Mouse (Mus musculus) liver, postnatal 0 days (tissue): ENCODE measurements around the gene Slc11a1. TPM values are rescaled to one million over a fixed set of nuclear protein-coding genes. Genes with fewer than 3 reads are reported as not detected.
A peak's percentile ranks its signal among the peaks of the same experiment; 100 is the strongest.
"Not testable (repeated sequence)": the region's sequence is repeated elsewhere in the genome, so short reads cannot be mapped to it uniquely, and the experiment has no call there.

Experiments
- ATAC-seq: fragments of 200-750 bp; cut with Nextera tagmentation; 2 replicates; pipeline ENCODE4 v1.8.0; 2017; ENCODE audit warnings: mild to moderate bottlenecking, moderate library complexity
- DNase-seq: peaks from one replicate; pipeline ENCODE4 v3.0.0-alpha.2; 2016
- H3K27ac ChIP-seq: fragments of 300-500 bp; sonication (generic); 2 replicates; pipeline ENCODE4 v1.5.1; 2014; ENCODE audit warnings: antibody characterized with exemption, moderate library complexity, mild to moderate bottlenecking, low read depth
- H3K27me3 ChIP-seq: fragments of 300-500 bp; sonication (generic); 2 replicates; pipeline ENCODE4 v1.6.1; 2014; ENCODE audit warnings: low read length, control low read depth, mixed read lengths; ENCODE audit not compliant: insufficient read depth
- H3K36me3 ChIP-seq: fragments of 300-500 bp; sonication (generic); replicated peaks from 2 replicates; pipeline ENCODE4 v1.6.1; 2014; ENCODE audit warnings: mild to moderate bottlenecking, control low read depth, low read length, moderate library complexity, mixed read lengths; ENCODE audit not compliant: insufficient read depth
- H3K4me1 ChIP-seq: fragments of 300-500 bp; sonication (generic); 2 replicates; pipeline ENCODE4 v1.6.1; 2014; ENCODE audit warnings: antibody characterized with exemption, mild to moderate bottlenecking, control low read depth; ENCODE audit not compliant: insufficient read depth
- H3K4me2 ChIP-seq: fragments of 300-500 bp; sonication (generic); 2 replicates; pipeline ENCODE4 v1.6.1; 2014; ENCODE audit warnings: low read depth, mild to moderate bottlenecking, low read length, moderate library complexity, mixed read lengths
- H3K4me3 ChIP-seq: fragments of 300-500 bp; sonication (generic); 2 replicates; pipeline ENCODE4 v1.5.1; 2014; ENCODE audit warnings: low read depth, low read length
- H3K9ac ChIP-seq: fragments of 300-500 bp; sonication (generic); replicated peaks from 2 replicates; pipeline ENCODE4 v1.6.1; 2014; ENCODE audit warnings: mild to moderate bottlenecking, moderate library complexity
- H3K9me3 ChIP-seq: fragments of 300-500 bp; sonication (generic); 2 replicates; pipeline ENCODE4 v1.6.1; 2016; ENCODE audit warnings: mild to moderate bottlenecking, control low read depth, low read length, mixed read lengths
- CTCF ChIP-seq: sonication (generic); IDR thresholded peaks from 2 replicates; pipeline ENCODE4 v1.5.1; 2016; ENCODE audit warnings: antibody characterized with exemption, low read depth
- EP300 ChIP-seq: IDR thresholded peaks from 2 replicates; pipeline ENCODE4 v1.6.1; 2016; ENCODE audit warnings: antibody characterized with exemption, low read depth, mild to moderate bottlenecking
- WGBS: fragments of 180-500 bp; shearing (Covaris S2); extraction: QIAGEN DNeasy Blood & Tissue Kit; methylation state at CpG from one replicate; pipeline ENCODE4 v1.1.7; 2014; ENCODE audit not compliant: insufficient replicate concordance; 5-methylcytosine and 5-hydroxymethylcytosine counted together
- polyA plus RNA-seq: library from polyadenylated mRNA; unstranded; fragments of >200 nt; fragmentation: Nextera tagmentation; extraction: Ambion mirVana; gene quantifications from 2 replicates; pipeline ENCODE4 v1.2.1, GENCODE M21; 2015

The Slc11a1 gene
- polyA plus RNA-seq: 12.8 and 15.1 TPM in 2 replicates

DNA sequence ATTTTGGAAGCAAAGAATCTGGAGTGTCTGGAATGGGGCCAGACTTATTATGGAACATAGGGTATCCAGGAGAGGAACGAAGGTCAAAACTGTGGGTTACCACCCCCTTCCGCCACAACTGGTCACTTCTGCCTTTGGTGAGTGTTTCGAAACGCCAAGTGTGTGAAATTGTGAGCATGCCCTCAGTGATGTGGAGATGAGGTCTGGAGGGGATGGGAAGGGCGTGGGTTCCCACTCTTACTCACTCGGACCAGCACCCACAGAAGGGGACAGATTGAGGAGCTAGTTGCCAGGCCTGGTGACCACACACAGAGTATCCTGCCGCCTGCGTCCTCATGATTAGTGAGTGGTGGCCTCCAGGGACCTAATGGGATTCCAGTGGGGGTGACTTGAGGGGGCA lies at the start of gene Slc11a1:
Gene Slc11a1, plus strand, starts transcription at position 216 of the 400 bp plus-strand sequence.
- Histone ChIP-seq H3K9me3 (no peaks in the 10 kb centered on the region), H3K4me3 (peak within 1 kb of the TSS; percentile 14), H3K36me3 (no peaks in the 10 kb centered on the region), H3K27ac (peak within 1 kb of the TSS; percentile 77), H3K4me1 (peaks cover 23% of the 10 kb centered on the region), H3K27me3 (no peaks in the 10 kb centered on the region), H3K4me2 (peak within 1 kb of the TSS; percentile 56), H3K9ac (no peak within 1 kb of the TSS)
- DNase-seq (peak; percentile 61), ATAC-seq (peak; percentile 70)
- WGBS: 47% methylated on average over 8 of the region's 8 CpGs
- TF ChIP-seq CTCF: no peak
- TF ChIP-seq EP300: no peak

- H3K4me2 ChIP-seq, DNase-seq, H3K9me3 ChIP-seq, H3K36me3 ChIP-seq, H3K9ac ChIP-seq, H3K4me3 ChIP-seq, H3K27me3 ChIP-seq, H3K27ac ChIP-seq, ATAC-seq: not testable (repeated sequence)
- WGBS: 72% methylated on average over 2 of the region's 2 CpGs
- TF ChIP-seq CTCF: peak; percentile 49
- H3K4me1 ChIP-seq: peaks cover 13% of the 10 kb centered on the region
Observed at GRCm38 (mm10) chr1:74326916-74327315, 48.1 kb upstream of the Slc11a1 start.

DNA sequence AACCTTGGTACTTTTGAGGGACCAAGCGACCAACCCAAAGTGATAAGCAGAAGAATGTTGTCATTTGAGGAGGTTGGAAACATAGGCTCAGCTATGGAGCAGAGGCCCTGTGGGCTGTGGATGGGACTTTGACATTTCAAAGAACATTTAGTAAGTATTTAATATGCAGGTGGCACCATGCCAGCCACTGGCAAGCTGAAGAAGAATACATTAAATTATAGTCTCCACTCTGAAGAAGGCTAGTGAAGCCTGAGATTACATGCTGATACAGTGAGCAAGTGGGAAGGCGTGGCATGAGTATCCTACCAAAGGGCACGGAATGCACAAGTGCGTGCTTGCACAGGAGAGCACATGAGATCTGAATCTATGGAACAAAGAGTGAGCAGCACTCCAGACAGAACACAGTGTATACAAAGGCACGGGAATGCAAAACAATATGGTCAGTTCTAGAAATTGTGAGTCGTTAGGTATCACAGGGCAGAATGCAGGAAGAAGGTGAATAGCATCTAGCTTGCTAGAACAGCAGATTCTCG lies 45.0 kb upstream of the Slc11a1 start:
- no peak overlapping the region for H3K27ac ChIP-seq
- ATAC-seq: no peak
- TF ChIP-seq EP300 (no peak), CTCF (no peak)
- no peaks in the 10 kb centered on the region for H3K9me3 ChIP-seq
- WGBS: 74% methylated on average over 7 of the region's 7 CpGs
- H3K27me3 ChIP-seq: no peaks in the 10 kb centered on the region
- no peak overlapping the region for H3K9ac ChIP-seq
- peaks cover 27% of the 10 kb centered on the region for H3K4me1 ChIP-seq
- no peaks in the 10 kb centered on the region for H3K36me3 ChIP-seq
- DNase-seq: no peak
- no peak overlapping the region for H3K4me2 ChIP-seq
- H3K4me3 ChIP-seq: no peak overlapping the region

DNA sequence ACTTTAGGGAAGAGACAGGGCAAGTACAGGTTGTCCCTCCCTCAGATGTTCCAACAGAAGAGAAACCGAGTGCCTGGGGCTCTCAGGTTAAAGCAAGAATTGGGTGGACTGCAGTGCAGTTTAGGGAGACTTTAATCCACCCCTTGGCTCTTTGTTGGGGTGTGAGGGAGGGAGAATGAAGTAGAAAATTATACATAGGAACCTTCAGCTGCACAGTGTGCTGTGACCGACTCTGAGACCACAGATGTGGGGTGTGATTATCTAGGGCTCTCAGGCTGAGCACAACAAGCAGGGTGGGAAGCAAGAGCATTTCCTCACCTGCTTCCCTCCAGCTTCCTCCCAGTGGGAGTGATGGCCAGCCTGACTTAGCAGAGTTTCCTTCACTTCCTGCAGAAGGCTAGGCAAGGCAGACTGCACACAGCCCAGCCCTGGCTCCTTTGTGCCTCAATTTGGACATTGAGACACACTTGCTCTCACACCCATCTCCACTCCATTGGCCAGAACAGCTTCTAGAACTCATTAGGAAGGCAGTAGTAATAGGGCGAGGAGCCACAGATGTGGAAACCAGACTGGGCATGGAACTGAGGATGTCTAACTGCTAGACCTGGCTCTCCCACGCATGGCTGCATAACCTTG lies 43.8 kb upstream of the Slc11a1 start:
- H3K9ac ChIP-seq: 0 out of 2 replicates have a peak overlapping the region, but pooled peaks have one; percentile 13
- H3K27me3 ChIP-seq: no peaks in the 10 kb centered on the region
- no peak for ATAC-seq
- H3K4me3 ChIP-seq: no peak overlapping the region
- H3K4me2 ChIP-seq: no peak overlapping the region
- no peaks in the 10 kb centered on the region for H3K9me3 ChIP-seq
- no peaks in the 10 kb centered on the region for H3K36me3 ChIP-seq
- H3K4me1 ChIP-seq: peaks cover 27% of the 10 kb centered on the region
- H3K27ac ChIP-seq: 0 out of 2 replicates have a peak overlapping the region, but pooled peaks have one; percentile 14
- DNase-seq: no peak
- TF ChIP-seq EP300: no peak
- TF ChIP-seq CTCF: no peak
- WGBS: 32% methylated on average over 4 of the region's 4 CpGs

DNA sequence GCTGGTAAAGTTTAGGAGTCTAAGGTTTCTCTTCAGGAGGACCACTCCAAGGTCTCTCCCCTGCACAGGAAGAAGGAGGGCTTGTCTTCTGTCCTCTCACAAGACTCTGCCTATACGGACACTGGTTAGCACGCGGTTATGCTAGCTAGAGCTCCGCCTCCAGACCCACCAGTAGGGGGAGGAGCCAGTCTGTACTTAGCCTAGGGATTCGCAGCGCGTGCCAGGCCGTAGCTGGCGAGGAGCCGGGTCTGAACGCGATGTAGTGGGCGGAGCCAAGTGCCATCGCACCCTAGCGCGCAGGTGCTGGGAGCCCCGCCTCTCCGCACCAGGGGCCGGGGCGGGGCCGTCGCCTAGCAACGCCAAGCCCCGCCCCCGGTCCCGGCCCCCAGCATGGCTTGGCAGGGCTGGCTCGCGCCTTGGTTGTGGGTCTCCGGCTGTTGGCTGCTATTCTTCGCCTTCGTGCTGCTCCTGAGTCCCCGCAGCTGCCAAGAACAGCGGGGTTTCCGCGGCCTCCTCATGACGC lies 42.7 kb upstream of the Slc11a1 start:
- Histone ChIP-seq H3K4me1 (peaks cover 27% of the 10 kb centered on the region), H3K27ac (no peak overlapping the region), H3K36me3 (no peaks in the 10 kb centered on the region), H3K9ac (peak overlapping the region; percentile 22; the same call in 1 of the 2 replicates), H3K4me3 (peak overlapping the region; percentile 37), H3K9me3 (no peaks in the 10 kb centered on the region), H3K4me2 (peak overlapping the region; percentile 73), H3K27me3 (no peaks in the 10 kb centered on the region)
- TF ChIP-seq EP300 (no peak), CTCF (peak; percentile 68)
- ATAC-seq: peak; percentile 97
- WGBS: under 1% methylated on average over 36 of the region's 36 CpGs
- peak; percentile 95 for DNase-seq

DNA sequence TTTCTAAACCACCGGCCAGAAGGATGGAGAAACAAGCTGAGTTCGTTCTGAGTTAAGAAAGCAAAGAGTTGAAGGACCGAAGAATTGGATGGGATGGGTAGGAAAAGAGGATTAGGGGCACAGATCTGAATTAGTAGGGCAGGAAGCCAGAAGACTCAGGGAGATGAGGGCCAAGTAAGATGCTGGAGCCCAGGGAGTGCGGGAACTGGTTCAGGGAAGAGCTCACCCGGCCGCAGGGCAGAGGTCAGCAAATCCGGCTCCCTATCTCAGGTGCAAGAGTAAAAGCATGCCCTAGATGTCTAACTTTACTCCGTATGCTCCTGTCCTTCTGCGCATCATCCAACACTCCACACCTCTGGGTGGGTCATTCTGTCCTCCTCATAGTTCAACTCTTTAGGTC lies 42.1 kb upstream of the Slc11a1 start:
- no peak for TF ChIP-seq CTCF
- no peak for TF ChIP-seq EP300
- 9% methylated on average over 9 of the region's 9 CpGs for WGBS

More for the DNA sequence above, 42.1 kb upstream of the Slc11a1 start:
- DNase-seq: no peak
- Histone ChIP-seq H3K27ac (no peak overlapping the region), H3K4me3 (peak overlapping the region; percentile 37), H3K4me1 (peaks cover 27% of the 10 kb centered on the region), H3K9ac (no peak overlapping the region), H3K36me3 (no peaks in the 10 kb centered on the region), H3K27me3 (no peaks in the 10 kb centered on the region), H3K9me3 (no peaks in the 10 kb centered on the region), H3K4me2 (peak overlapping the region; percentile 73)
- no peak for ATAC-seq
